Mouse (Mus musculus) liver, postnatal 0 days (tissue): Measurements from ENCODE around the gene Samm50.

Experiments used
- CTCF ChIP-seq: sonication (generic); IDR thresholded peaks from 2 replicates; pipeline ENCODE4 v1.5.1; 2016; ENCODE audit warnings: antibody characterized with exemption, low read depth
- EP300 ChIP-seq: IDR thresholded peaks from 2 replicates; pipeline ENCODE4 v1.6.1; 2016; ENCODE audit warnings: antibody characterized with exemption, low read depth, mild to moderate bottlenecking

DNA sequence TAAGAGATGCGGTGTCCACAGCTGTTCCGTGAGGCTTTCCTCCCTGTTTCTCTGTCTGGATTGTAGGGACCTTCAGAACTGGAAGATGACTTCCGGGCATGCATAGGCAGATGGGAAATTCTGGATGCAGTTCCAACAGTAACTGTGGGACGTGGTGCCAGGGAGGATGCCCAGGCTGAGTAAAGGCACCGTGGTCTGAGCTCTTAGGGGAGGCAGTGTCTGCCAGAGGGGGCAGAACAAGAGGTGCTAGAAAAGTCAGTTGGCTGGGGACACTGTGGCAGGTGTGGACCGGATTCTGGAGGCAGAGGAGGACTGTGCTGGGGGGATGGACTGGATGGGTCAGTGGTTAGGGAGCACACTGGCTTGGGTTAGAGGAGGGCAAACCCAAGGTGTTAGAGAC lies 70.6 kb downstream of the Samm50 start:
- TF ChIP-seq CTCF: no peak
- no peak for TF ChIP-seq EP300
